Mouse (Mus musculus) heart, postnatal 0 days (tissue): ENCODE data around the gene Gm38394.

Experiments
- CTCF ChIP-seq: IDR thresholded peaks from 2 replicates; pipeline ENCODE4 v1.5.1; 2016; ENCODE audit warnings: antibody characterized with exemption, control low read depth, low read depth
- EP300 ChIP-seq: IDR thresholded peaks from 2 replicates; pipeline ENCODE4 v1.6.1; 2016; ENCODE audit warnings: antibody characterized with exemption, low read depth

- TF ChIP-seq EP300 (no peak), CTCF (no peak)
Observed at GRCm38 (mm10) chr1:133692195-133692594, 31.1 kb upstream of the Gm38394 start.
